Mouse (Mus musculus) thymus, postnatal 10 days (tissue): ENCODE results near the gene Hrh1.
"Not testable (repeated sequence)": the region's sequence is repeated elsewhere in the genome, so short reads cannot be mapped to it uniquely, and the experiment has no call there.

Experiments
- DNase-seq, 2 experiments: peaks; one replicate each; pipeline ENCODE4 v3.0.0; 2021; ENCODE audit warnings: low spot score in 2 of 2

Gene Hrh1

GRCm38 (mm10) chr6:114461536-114461935 is 63.8 kb downstream of the Hrh1 start:
- DNase-seq, result peak in 1 of 2 experiments; percentile 28

GRCm38 (mm10) chr6:114462747-114463146 is 65.0 kb downstream of the Hrh1 start:
- DNase-seq, result peak in 1 of 2 experiments; percentile 30

GRCm38 (mm10) chr6:114473541-114473940 is 75.8 kb downstream of the Hrh1 start:
- no peak for DNase-seq

GRCm38 (mm10) chr6:114474059-114474458 is 76.3 kb downstream of the Hrh1 start:
- DNase-seq, result no peak

- DNase-seq, result no peak
These were observed 77.2 kb downstream of the Hrh1 start for GRCm38 (mm10) chr6:114474911-114475310.

GRCm38 (mm10) chr6:114478771-114479170 is 81.0 kb downstream of the Hrh1 start:
- DNase-seq, result no peak

GRCm38 (mm10) chr6:114479644-114480410 is 82.1 kb downstream of the Hrh1 start:
- no peak for DNase-seq

- no peak for DNase-seq
These were observed 91.6 kb downstream of the Hrh1 start for GRCm38 (mm10) chr6:114489371-114489770.

GRCm38 (mm10) chr6:114492588-114492987 is 94.9 kb downstream of the Hrh1 start:
- not testable (repeated sequence) for DNase-seq

- not testable (repeated sequence) for DNase-seq
These were observed 97.3 kb downstream of the Hrh1 start for GRCm38 (mm10) chr6:114494987-114495386.

- DNase-seq, result not testable (repeated sequence)
These were observed 116.3 kb downstream of the Hrh1 start for GRCm38 (mm10) chr6:114514038-114514437.

GRCm38 (mm10) chr6:114528709-114529108 is 131.0 kb downstream of the Hrh1 start:
- DNase-seq, result not testable (repeated sequence)
